Mouse (Mus musculus): ENCODE results near the gene Preb. TPM values are rescaled to one million over a fixed set of nuclear protein-coding genes. Genes with fewer than 3 reads are reported as not detected.

Gene Preb
- polyA plus RNA-seq, 2 experiments from 2014 or later: 60.4 to 71.0 TPM

- ATAC-seq: no peak
Observed at GRCm38 (mm10) chr5:30954556-30954955, 5.6 kb downstream of the Preb start.

DNA sequence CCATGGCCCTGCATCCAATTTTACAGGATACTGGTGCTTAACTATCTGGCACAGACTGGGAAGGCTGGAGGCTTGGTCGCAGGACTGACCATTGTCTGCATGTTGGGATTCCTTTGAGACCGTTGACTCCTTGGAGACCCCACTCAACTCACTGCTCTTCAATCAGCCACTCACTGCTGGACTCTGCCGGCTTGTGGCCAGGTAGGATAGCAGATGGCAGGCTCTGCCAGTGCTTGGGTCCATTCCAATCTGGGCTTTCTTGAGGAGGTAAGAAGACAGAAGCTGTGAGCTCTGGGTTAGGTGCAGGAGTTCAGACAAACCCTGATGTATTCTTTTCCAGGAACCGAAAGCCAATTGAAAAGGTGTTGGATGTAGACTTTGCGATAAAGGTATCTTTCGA is 6.1 kb downstream of the Preb start:
- ATAC-seq: no peak

GRCm38 (mm10) chr5:30952551-30952950 is 7.6 kb downstream of the Preb start:
- ATAC-seq: no peak

DNA sequence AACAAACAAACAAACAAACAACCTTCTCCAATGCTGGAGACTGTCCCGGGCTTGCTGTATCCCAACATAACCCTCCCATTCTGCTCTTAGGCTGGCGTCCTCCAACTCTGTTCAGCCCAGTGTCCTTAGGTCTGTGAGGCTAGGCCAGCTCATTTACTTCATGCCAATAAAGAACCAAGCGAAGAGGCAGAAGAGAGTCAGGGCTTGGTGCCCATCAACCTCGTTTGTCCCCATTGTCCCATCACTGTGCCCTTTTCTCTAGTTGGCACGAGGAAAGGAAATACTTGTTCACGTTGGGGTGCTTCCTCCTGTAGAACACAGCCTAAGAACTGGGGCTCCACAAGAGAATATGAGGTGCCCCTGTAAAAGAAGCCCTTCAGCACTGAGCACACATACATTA is 8.5 kb downstream of the Preb start:
- ATAC-seq: no peak

- no peak for ATAC-seq
Observed at GRCm38 (mm10) chr5:30950922-30951321, 9.2 kb downstream of the Preb start.

DNA sequence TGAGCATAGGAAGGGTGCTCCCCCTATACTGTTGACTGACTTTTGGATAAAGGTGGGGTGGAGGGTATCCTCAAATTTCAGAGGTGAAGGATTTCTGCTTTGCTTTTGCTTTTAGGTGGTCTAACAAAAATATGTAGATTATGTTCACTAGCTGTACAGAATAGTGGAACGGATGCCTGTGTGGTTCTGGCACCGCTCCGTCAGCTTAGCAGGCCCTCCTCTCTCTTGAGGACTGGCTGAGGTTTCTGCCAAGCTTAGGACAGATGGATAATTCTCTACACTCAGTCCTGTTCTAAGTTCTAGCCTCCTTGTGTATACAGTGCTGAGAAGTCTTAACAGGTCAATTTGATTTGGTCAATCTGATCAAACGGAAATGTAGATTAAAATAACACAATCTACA is 9.7 kb downstream of the Preb start:
- no peak for ATAC-seq

DNA sequence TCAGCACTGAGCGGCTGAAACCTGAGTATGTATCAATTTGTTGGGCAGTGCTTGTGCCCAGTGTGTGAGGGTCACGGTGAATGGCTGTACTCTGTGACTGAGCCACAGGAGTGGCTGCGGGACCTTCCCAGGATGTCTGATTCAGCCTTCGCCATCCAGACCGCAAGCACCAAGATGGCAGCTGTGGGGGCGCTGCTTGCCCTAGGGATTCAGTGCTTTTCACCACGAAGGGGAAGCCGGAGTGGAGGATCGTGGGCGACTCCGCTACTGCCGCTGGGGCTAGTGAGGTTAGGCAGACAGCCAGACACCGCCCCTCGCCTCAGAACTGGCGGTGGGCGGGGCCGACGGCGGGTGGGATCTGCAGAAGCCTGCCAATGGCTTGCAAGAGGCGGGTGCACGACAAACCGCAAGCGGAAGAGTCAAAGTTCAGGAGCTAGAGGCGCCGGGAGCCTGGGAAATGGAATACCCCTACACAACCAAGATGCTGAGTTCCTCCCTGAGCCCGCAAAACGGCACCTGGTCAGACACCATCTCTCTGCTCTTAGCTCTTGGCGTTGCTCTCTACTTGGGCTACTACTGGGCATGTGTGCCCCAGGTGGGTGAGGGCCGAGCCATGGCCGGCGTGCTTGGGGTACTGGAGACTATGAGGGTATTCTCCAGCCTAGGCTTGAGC is 10.4 kb downstream of the Preb start:
- ATAC-seq: peak; percentile 92

GRCm38 (mm10) chr5:30948620-30949019 is 11.5 kb downstream of the Preb start:
- no peak for ATAC-seq

- ATAC-seq: no peak
Observed at GRCm38 (mm10) chr5:30944956-30945781, 15.0 kb downstream of the Preb start, which contains the start of gene Cgref1. Cgref1 (minus strand) TSS chr5:30945591.

DNA sequence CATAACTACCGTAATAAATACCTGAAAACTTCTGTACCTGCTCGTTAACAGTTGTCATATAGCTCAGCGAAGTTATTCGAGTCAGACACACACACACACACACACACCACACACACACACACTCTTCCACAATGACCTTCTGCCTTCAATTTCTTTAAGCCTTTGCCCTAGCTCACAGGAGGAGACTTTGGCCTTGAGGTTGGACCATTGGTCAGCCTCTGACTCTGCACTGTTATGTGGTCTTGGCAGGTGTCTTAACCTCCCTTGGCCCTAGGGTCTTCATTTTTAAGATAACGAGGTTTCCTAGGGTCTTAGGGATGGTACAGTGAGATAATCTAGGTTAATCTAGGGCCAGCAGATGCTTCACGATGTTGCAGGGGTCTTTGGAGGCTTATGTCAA is 15.8 kb downstream of the Preb start:
- no peak for ATAC-seq

- ATAC-seq: no peak
Observed at GRCm38 (mm10) chr5:30943004-30943403, 17.2 kb downstream of the Preb start.

DNA sequence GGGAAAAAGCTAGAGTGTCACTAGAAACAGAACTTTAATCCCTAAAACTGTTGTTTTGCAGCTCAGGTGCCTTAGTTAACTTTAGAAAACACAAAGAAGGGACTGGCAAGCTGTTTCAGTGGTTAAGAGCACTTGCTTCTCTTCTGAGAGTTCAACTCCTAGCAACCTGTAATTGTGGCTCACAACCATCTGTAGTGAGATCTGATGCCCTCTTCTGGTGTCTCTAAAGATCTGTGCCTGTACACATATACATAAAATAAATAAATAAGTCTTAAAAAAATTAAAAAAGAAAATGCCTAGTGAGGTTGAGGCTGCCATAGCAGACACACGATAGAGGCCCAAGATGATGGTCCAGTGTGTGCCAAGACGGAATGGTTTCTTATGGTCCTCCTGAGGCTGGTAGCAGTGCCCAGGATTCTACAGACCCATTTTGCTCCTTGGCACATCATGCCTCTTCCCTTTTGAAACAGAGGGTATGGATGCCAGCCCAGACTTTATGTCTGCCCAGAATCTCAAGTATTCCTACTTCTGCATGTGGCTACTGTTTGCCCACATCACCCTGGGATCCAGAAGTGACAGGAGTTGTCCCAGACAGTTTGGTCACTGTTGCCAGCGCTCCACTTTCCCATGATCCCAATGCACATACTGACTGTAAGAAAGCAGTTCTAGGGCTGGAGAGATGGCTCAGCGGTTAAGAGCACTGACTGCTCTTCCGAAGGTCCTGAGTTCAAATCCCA is 25.3 kb downstream of the Preb start:
- ATAC-seq: no peak

DNA sequence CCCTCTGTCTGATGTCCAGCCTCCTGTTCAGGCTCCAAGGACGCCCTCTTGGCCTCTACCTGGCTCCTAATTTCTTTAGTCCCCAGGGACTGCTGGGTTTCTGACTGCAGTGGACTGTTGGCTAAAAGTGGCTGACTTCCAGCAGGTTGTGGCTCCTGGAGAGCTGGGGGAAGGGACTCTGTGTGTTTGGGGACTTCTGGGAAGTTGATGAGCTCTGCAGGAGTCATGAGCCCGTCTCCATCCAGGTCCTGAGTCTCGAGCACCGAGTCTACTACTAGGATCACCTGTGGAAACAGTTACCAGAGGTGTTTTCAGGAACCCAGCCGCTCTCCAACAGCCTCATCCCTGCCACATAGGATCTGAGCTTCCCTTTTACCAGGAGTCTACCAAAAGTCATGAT is 26.5 kb downstream of the Preb start:
- no peak for ATAC-seq

- no peak for ATAC-seq
Observed at GRCm38 (mm10) chr5:30931378-30931777, 28.8 kb downstream of the Preb start.

DNA sequence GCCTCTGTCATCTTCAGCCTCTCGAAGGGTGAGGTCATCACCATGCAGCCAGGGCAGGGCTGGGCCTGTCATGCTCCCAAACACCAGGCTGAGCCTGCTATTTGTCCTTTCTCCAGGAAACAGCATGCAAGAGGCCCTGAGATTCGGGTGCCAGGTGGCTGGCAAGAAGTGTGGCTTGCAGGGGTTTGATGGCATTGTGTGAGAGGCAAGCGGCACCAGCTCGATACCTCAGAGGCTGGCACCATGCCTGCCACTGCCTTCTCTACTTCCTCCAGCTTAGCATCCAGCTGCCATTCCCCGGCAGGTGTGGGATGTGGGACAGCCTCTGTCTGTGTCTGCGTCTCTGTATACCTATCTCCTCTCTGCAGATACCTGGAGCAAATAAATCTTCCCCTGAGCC is 29.3 kb downstream of the Preb start:
- no peak for ATAC-seq

GRCm38 (mm10) chr5:30930121-30930520 is 30.0 kb downstream of the Preb start:
- ATAC-seq: peak; percentile 19

DNA sequence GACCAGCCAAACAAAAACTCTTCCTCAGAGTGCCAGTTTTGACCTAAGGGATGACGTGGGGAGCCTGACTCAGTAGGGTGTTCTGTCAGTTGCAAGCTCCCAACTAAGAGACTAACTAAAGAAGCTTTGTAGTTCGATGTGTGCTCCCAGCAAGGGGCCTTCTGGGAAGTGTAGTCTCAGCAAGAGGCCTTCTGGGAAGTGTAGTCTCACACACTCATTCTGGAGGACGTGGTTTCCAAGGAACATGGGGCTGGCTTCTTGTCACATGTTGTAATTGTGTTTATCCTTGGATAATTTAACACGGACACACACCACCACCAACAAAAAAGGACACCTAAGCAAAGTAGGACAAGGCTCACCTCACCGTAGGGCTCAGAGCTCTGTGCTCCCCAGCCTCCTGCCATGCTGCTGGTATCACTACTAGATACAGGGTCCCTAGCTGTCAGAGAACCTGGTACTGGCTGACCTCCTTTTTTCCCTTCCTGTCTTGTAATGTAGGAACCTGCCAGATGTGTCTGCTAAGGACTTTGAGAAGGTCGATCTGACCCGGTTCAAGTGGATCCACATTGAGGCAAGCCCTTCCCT is 32.1 kb downstream of the Preb start:
- no peak for ATAC-seq

- no peak for ATAC-seq
Observed at GRCm38 (mm10) chr5:30926073-30926472, 34.1 kb downstream of the Preb start.

- ATAC-seq: no peak
Observed at GRCm38 (mm10) chr5:30925217-30925616, 34.9 kb downstream of the Preb start.

DNA sequence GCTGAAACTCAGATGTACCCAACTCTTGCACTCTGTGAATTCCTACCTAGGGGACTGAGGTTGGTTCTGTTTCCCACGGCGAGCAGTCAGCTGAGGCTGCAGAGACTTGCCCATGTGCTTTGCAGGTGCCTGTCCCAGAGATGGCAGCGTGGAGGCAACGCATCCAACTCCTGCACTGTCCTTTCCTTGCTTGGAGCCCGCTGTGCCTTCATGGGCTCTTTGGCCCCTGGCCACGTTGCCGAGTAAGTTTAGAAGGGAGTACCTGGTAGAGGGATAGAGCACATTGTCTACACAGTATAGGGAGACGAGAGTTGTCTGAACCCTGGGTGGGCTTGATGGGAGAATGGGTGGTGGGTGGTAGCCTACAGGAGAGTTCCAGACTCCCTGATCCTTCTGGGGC is 35.5 kb downstream of the Preb start:
- no peak for ATAC-seq

GRCm38 (mm10) chr5:30923119-30923518 is 37.0 kb downstream of the Preb start:
- ATAC-seq: no peak

GRCm38 (mm10) chr5:30922581-30923041 is 37.5 kb downstream of the Preb start:
- no peak for ATAC-seq

Data from activated CD4-positive, CD25-positive, alpha-beta regulatory T cell, adult 4 months (primary cell).